Mouse (Mus musculus): ENCODE data around the gene Ccl2.

DNA sequence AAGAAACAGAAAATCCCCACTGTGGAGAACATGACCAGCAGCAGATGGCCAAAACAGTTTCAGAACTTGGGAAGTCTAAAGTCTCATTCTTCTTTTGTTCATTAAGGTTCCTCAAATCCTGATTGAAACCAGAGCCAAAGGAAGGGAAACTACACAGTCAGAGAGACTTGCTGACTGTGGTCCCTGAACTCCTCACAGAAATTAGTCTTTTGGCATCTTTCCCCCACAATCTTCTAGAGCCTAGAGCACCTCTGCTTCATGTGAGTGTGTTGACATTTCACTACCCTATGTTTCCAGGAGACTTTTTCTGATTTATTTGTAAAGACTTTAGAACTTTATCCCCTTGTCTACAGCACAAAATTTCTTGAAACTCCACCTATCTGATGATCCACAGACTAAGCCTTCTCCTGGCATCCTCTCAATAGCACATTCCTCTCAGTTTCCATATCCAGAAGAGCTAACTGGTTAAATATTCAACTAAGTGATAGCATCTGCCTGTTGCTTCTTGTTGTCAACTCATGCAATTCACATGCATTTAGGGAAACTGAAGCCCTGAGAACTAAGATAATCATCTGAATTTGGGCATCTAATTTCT lies 42.9 kb downstream of the Ccl2 start:
- TF ChIP-seq CTCF (IDR thresholded peaks at IDR 0.05; ENCODE audit: extremely low read depth, insufficient read depth, low read length) (no peak), POLR2A (IDR thresholded peaks at IDR 0.05; ENCODE audit: extremely low read depth, insufficient read depth, low read length) (no peak)
